Mouse (Mus musculus): ENCODE data around the gene Olfr1392. TPM values are rescaled to one million over a fixed set of nuclear protein-coding genes. Genes with fewer than 3 reads are reported as not detected.
"Not testable (repeated sequence)": the region's sequence is repeated elsewhere in the genome, so short reads cannot be mapped to it uniquely, and the experiment has no call there.

Gene Olfr1392
- polyA plus RNA-seq, 1 experiment, result not detected

DNA sequence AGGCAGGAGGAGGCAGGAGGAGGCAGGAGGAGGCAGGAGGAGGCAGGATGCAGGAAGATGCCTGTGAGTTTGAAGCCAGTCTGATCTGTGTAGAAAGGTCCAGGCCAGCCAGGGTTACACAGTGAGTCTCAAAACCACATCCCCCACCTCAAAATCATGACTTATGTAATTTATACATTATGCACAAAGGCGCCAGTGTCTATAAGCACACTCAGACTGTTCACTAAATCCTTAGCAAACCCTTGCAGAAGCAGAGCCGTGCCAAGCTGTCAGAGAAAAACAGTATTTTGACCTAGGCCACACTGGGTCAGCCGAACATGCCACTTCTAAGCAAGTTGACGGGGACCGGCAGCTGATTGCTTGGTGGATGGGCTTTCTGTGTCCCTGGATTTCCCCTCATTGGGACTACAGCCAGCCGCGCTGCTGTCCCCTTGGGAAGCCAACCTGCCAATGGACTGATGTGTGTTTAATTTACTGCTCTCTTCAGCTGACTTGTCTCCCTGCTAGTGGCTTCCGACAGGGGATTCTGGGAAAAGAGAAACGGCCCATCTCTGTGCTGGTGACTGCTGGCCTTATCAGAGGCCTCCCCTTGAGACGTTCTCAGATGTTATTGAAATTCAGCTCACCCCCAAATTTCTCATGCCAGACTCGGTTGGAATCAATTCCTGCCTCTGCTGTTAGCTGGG, 11.1 kb upstream of the Olfr1392 start:
- TF ChIP-seq POLR2A (IDR thresholded peaks at IDR 0.05; ENCODE audit: low read depth, low read length) (no peak), CTCF (IDR thresholded peaks at IDR 0.05; ENCODE audit: borderline replicate concordance, insufficient read depth, low read length) (no peak)
- no peaks in the 10 kb centered on the region for H3K4me1 ChIP-seq (ENCODE audit: control insufficient read depth, insufficient read depth, low read length)
- H3K27ac ChIP-seq (ENCODE audit: insufficient read depth, low read length), result no peak overlapping the region
- H3K4me3 ChIP-seq (ENCODE audit: insufficient read depth, low read length), result no peak overlapping the region

- TF ChIP-seq CTCF (IDR thresholded peaks at IDR 0.05; ENCODE audit: borderline replicate concordance, insufficient read depth, low read length), result no peak
- TF ChIP-seq POLR2A (IDR thresholded peaks at IDR 0.05; ENCODE audit: low read depth, low read length), result no peak
- Histone ChIP-seq H3K4me1 (ENCODE audit: control insufficient read depth, insufficient read depth, low read length) (no peaks in the 10 kb centered on the region), H3K27ac (ENCODE audit: insufficient read depth, low read length) (no peak within 1 kb of the TSS), H3K4me3 (ENCODE audit: insufficient read depth, low read length) (no peak within 1 kb of the TSS)
Observed at GRCm38 (mm10) chr11:49278222-49278621, 6.9 kb upstream of the Olfr1392 start, which contains the start of gene Olfr1393. Gene Olfr1393 (plus strand): TSS chr11:49278304.

- Histone ChIP-seq H3K4me3 (ENCODE audit: insufficient read depth, low read length) (no peak overlapping the region), H3K4me1 (ENCODE audit: control insufficient read depth, insufficient read depth, low read length) (no peaks in the 10 kb centered on the region), H3K27ac (ENCODE audit: insufficient read depth, low read length) (no peak overlapping the region)
- TF ChIP-seq CTCF (IDR thresholded peaks at IDR 0.05; ENCODE audit: borderline replicate concordance, insufficient read depth, low read length) (no peak), POLR2A (IDR thresholded peaks at IDR 0.05; ENCODE audit: low read depth, low read length) (no peak)
Observed at GRCm38 (mm10) chr11:49287251-49287650, 2.2 kb downstream of the Olfr1392 start.

DNA sequence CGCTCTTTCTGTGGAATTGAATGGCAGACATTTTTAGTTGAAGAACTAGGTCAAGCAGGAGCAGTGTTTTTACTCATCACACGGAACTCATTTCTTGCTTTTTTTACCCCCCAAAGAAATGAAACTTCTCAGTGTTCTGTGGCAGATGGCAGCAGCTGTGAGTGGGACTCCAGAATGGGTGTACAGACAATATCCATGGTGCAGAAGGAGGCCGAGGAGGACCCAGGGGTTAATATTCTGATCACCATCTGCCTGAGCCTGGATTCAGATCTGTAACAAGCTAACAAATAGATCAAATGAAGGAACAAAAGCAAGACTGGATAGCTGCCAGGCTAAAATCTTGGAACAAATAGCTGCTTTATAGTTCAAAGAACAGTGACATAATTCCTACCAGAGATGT, 7.7 kb downstream of the Olfr1392 start:
- Histone ChIP-seq H3K4me1 (ENCODE audit: control insufficient read depth, insufficient read depth, low read length) (no peaks in the 10 kb centered on the region), H3K4me3 (ENCODE audit: insufficient read depth, low read length) (no peak overlapping the region), H3K27ac (ENCODE audit: insufficient read depth, low read length) (no peak overlapping the region)
- TF ChIP-seq POLR2A (IDR thresholded peaks at IDR 0.05; ENCODE audit: low read depth, low read length) (no peak), CTCF (IDR thresholded peaks at IDR 0.05; ENCODE audit: borderline replicate concordance, insufficient read depth, low read length) (no peak)

GRCm38 (mm10) chr11:49304441-49304840, 19.4 kb downstream of the Olfr1392 start, which contains the start of gene Olfr10:
Gene Olfr10 (plus strand): TSS chr11:49304741.
- Histone ChIP-seq H3K27ac (ENCODE audit: insufficient read depth, low read length) (no peak within 1 kb of the TSS), H3K4me1 (ENCODE audit: control insufficient read depth, insufficient read depth, low read length) (no peaks in the 10 kb centered on the region), H3K4me3 (ENCODE audit: insufficient read depth, low read length) (no peak within 1 kb of the TSS)
- no peak for TF ChIP-seq CTCF (IDR thresholded peaks at IDR 0.05; ENCODE audit: borderline replicate concordance, insufficient read depth, low read length)
- no peak for TF ChIP-seq POLR2A (IDR thresholded peaks at IDR 0.05; ENCODE audit: low read depth, low read length)

DNA sequence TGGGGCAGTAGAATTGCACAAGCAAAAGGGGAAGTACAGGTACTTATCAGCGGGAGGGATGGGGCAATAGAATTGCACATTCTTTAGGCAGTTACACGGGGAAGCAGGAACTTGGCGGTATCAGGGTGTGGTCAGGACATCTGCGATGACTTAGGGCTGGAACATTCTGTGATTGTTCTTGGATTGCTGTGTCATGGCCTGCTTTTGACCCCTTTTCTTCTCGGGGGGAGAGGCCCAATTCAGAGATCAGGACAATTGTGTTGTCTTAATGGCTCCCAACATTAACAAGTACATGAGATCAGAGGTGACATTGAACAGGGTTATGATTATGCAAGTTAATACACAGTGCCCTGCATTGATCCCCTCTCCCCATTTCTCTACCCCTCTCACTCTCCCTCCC, 23.5 kb downstream of the Olfr1392 start:
- not testable (repeated sequence) for H3K4me3 ChIP-seq (ENCODE audit: insufficient read depth, low read length); H3K27ac ChIP-seq (ENCODE audit: insufficient read depth, low read length); H3K4me1 ChIP-seq (ENCODE audit: control insufficient read depth, insufficient read depth, low read length)

DNA sequence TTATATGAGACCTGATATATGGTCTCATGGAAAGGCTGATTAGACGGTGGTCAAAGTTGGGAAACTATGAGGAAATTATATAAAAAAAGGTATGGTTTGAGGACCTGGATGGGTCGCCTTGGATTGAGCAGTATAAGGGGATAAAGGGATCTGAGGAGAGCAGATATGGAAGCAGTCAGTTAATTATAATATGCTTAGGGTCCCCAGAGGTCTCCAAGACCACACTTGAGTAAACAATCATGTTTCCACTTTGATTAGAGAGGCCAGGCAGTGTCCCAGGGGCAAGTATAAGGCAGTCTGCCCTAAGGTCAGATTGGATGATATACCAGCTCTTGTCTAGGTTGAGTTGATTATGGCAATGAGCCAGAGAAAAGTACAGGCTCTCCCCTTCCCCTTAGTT, 37.4 kb downstream of the Olfr1392 start, which contains the start of gene Olfr1391:
Gene Olfr1391, plus strand, starts transcription at position 301 of the 400 bp plus-strand sequence.
- no peak for TF ChIP-seq CTCF (IDR thresholded peaks at IDR 0.05; ENCODE audit: borderline replicate concordance, insufficient read depth, low read length)
- H3K27ac ChIP-seq (ENCODE audit: insufficient read depth, low read length), result no peak within 1 kb of the TSS
- no peaks in the 10 kb centered on the region for H3K4me1 ChIP-seq (ENCODE audit: control insufficient read depth, insufficient read depth, low read length)
- no peak within 1 kb of the TSS for H3K4me3 ChIP-seq (ENCODE audit: insufficient read depth, low read length)

DNA sequence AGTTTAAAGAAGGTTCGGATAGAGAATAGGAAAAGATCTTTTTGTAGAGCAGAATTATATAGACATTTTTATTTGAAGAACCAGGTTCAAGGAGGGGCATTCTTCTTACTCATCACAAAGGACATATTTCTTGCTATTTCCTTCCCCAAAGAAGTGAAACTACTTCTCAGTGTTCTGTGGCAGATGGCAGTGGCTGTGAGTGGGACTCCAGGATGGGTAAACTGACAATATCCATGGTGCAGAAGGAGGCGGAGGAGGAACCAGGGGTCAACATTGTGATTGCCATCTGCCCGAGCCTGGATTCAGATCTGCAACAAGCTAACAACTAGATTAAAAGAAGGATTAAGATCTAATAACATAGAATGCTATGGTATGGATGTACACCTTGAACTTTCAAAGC, 41.6 kb downstream of the Olfr1392 start:
- no peak overlapping the region for H3K4me3 ChIP-seq (ENCODE audit: insufficient read depth, low read length)
- no peak for TF ChIP-seq CTCF (IDR thresholded peaks at IDR 0.05; ENCODE audit: borderline replicate concordance, insufficient read depth, low read length)
- no peak for TF ChIP-seq POLR2A (IDR thresholded peaks at IDR 0.05; ENCODE audit: low read depth, low read length)
- H3K27ac ChIP-seq (ENCODE audit: insufficient read depth, low read length), result no peak overlapping the region
- H3K4me1 ChIP-seq (ENCODE audit: control insufficient read depth, insufficient read depth, low read length), result no peaks in the 10 kb centered on the region

DNA sequence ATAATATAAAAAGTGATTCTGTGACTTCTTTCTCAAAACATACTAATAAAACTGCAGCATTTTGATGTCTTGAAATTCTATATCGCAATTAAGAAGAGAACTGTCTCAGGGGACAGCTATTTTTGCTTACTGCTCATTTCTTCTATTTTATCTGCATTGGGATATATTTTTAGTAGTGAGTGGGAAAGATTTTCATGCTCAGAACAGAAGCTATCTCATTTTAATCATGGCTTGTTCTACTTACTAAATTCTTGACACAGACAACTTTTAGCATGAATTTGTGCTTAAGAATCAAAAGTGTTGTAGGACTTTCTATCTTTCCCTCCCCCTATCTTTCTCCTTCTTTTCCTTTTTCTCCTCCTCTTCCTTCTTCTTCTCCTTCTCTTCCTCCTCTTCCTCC, 44.6 kb downstream of the Olfr1392 start:
- no peaks in the 10 kb centered on the region for H3K4me1 ChIP-seq (ENCODE audit: control insufficient read depth, insufficient read depth, low read length)
- H3K27ac ChIP-seq (ENCODE audit: insufficient read depth, low read length), result no peak overlapping the region
- TF ChIP-seq POLR2A (IDR thresholded peaks at IDR 0.05; ENCODE audit: low read depth, low read length) (no peak), CTCF (IDR thresholded peaks at IDR 0.05; ENCODE audit: borderline replicate concordance, insufficient read depth, low read length) (no peak)
- H3K4me3 ChIP-seq (ENCODE audit: insufficient read depth, low read length), result no peak overlapping the region

GRCm38 (mm10) chr11:49334888-49335287, 49.8 kb downstream of the Olfr1392 start, which contains the start of gene Olfr1390:
Gene Olfr1390 (plus strand): TSS chr11:49335188.
- no peak within 1 kb of the TSS for H3K4me3 ChIP-seq (ENCODE audit: insufficient read depth, low read length)
- TF ChIP-seq CTCF (IDR thresholded peaks at IDR 0.05; ENCODE audit: borderline replicate concordance, insufficient read depth, low read length) (no peak), POLR2A (IDR thresholded peaks at IDR 0.05; ENCODE audit: low read depth, low read length) (no peak)
- H3K4me1 ChIP-seq (ENCODE audit: control insufficient read depth, insufficient read depth, low read length), result no peaks in the 10 kb centered on the region
- H3K27ac ChIP-seq (ENCODE audit: insufficient read depth, low read length), result no peak within 1 kb of the TSS

Data from embryonic fibroblast, embryonic 13.5 days (primary cell).